Mouse (Mus musculus) E14TG2a.4 (cell line): ENCODE measurements around the gene Elfn1.

Experiments used
- H3K27me3 ChIP-seq: 2 replicates; pipeline ENCODE4 v1.6.1; 2014; ENCODE audit warnings: low read length, control low read depth; ENCODE audit not compliant: insufficient read depth
- H3K36me3 ChIP-seq: 2 replicates; pipeline ENCODE4 v1.6.1; 2014; ENCODE audit warnings: low read length, control low read depth; ENCODE audit not compliant: insufficient read depth
- H3K4me1 ChIP-seq: replicated peaks from 2 replicates; pipeline ENCODE4 v1.6.1; 2014; ENCODE audit warnings: low read depth, low read length, control low read depth
- H3K4me3 ChIP-seq: replicated peaks from 2 replicates; pipeline ENCODE4 v1.5.1; 2014; ENCODE audit warnings: mild to moderate bottlenecking, low read length
- H3K9me3 ChIP-seq: 2 replicates; pipeline ENCODE4 v1.6.1; 2014; ENCODE audit warnings: low read length, control low read depth
- CTCF ChIP-seq: conservative IDR thresholded peaks from 2 replicates; pipeline ENCODE4 v1.5.1; 2014; ENCODE audit warnings: low read length
- NANOG ChIP-seq: IDR thresholded peaks from 2 replicates; pipeline ENCODE4 v1.6.1; 2014; ENCODE audit warnings: borderline replicate concordance, low read length, mixed read lengths
- POU5F1 ChIP-seq: IDR thresholded peaks from 2 replicates; pipeline ENCODE4 v1.6.1; 2014; ENCODE audit warnings: low read length, borderline replicate concordance

The Elfn1 gene

GRCm38 (mm10) chr5:139888624-139889023 lies 19.1 kb upstream of the Elfn1 start:
- H3K4me3 ChIP-seq, result no peak overlapping the region
- no peaks in the 10 kb centered on the region for H3K9me3 ChIP-seq
- H3K4me1 ChIP-seq, result peaks cover 8% of the 10 kb centered on the region
- H3K27me3 ChIP-seq, result peaks cover 28% of the 10 kb centered on the region
- no peak for TF ChIP-seq POU5F1
- H3K36me3 ChIP-seq, result no peaks in the 10 kb centered on the region

DNA sequence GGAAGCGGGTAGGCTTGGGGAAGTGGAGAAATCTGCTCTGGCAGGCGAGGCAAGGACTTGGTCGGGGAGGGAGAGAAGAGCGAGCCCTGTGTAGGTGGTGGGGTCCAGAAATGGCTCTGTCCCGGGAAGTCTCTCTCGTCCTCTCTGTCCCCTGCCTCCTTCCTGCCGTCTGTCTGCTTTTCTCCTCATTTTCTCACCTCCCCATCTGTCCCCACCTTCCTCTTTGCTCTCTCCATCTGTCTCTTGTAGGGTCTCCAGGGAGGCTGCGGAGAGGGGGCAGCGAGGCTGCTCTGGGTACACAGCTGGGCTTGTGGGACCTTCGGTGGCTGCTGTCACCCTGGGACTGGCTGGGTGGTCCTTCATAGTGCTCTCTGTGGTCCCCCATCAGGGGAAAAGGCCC lies 18.4 kb upstream of the Elfn1 start:
- no peaks in the 10 kb centered on the region for H3K36me3 ChIP-seq
- TF ChIP-seq POU5F1 (no peak), CTCF (no peak), NANOG (no peak)
- peaks cover 8% of the 10 kb centered on the region for H3K4me1 ChIP-seq
- H3K27me3 ChIP-seq, result peaks cover 34% of the 10 kb centered on the region
- H3K9me3 ChIP-seq, result no peaks in the 10 kb centered on the region
- no peak overlapping the region for H3K4me3 ChIP-seq

DNA sequence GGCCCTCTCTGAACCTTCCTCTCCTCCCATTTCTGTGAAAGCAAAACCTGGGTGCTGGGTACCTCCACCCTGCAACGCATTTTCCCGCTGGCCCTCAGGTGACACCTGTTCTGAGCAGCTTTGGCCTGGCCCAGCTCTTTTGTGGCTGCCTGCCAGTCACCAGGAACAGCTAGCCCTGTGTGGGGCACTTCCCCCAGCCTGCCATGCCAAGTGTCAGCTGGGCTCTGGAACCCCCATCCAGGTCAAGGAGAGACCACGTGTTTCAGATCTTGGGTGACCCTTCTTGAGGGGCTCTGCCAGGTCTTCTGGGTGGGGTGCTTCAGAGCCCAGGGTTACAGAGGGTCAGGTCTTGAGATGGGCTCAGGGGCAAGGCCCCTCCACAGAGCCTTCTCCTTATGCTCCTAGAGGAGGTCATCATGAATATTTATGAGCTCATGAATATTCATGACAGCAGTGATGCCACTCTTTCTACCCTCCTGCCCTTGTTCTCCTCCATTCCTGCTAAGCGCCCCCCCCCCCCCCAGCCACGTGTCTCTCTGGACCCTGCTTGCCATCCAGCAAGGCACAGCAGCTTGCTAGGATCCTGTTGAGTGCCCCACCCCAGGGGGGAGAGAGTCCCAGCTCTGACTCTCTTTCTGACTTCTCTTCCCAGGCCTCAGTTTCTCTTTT lies 15.3 kb upstream of the Elfn1 start:
- Histone ChIP-seq H3K4me3 (no peak overlapping the region), H3K27me3 (peaks cover 53% of the 10 kb centered on the region), H3K9me3 (no peaks in the 10 kb centered on the region), H3K4me1 (peaks cover 8% of the 10 kb centered on the region), H3K36me3 (no peaks in the 10 kb centered on the region)
- TF ChIP-seq POU5F1 (no peak), NANOG (no peak), CTCF (no peak)

- no peaks in the 10 kb centered on the region for H3K36me3 ChIP-seq
- no peak overlapping the region for H3K4me3 ChIP-seq
- peaks cover 53% of the 10 kb centered on the region for H3K27me3 ChIP-seq
- no peaks in the 10 kb centered on the region for H3K9me3 ChIP-seq
- no peak for TF ChIP-seq POU5F1
- no peak for TF ChIP-seq CTCF
- TF ChIP-seq NANOG, result no peak
- peaks cover 8% of the 10 kb centered on the region for H3K4me1 ChIP-seq
Observed at GRCm38 (mm10) chr5:139892995-139893345, 14.8 kb upstream of the Elfn1 start.

- H3K4me1 ChIP-seq, result peaks cover 8% of the 10 kb centered on the region
- peaks cover 51% of the 10 kb centered on the region for H3K27me3 ChIP-seq
- no peaks in the 10 kb centered on the region for H3K36me3 ChIP-seq
- TF ChIP-seq CTCF (no peak), POU5F1 (no peak), NANOG (no peak)
- H3K4me3 ChIP-seq, result no peak overlapping the region
- no peaks in the 10 kb centered on the region for H3K9me3 ChIP-seq
Observed at GRCm38 (mm10) chr5:139894025-139894508, 13.7 kb upstream of the Elfn1 start.

- Histone ChIP-seq H3K27me3 (peaks cover 57% of the 10 kb centered on the region), H3K4me3 (no peak overlapping the region), H3K36me3 (no peaks in the 10 kb centered on the region), H3K4me1 (no peaks in the 10 kb centered on the region), H3K9me3 (no peaks in the 10 kb centered on the region)
- TF ChIP-seq CTCF (no peak), NANOG (no peak), POU5F1 (no peak)
Observed at GRCm38 (mm10) chr5:139899044-139899443, 8.7 kb upstream of the Elfn1 start.

- Histone ChIP-seq H3K4me1 (peaks cover 30% of the 10 kb centered on the region), H3K27me3 (peaks cover 79% of the 10 kb centered on the region), H3K9me3 (no peaks in the 10 kb centered on the region), H3K36me3 (no peaks in the 10 kb centered on the region), H3K4me3 (no peak overlapping the region)
- TF ChIP-seq CTCF, result no peak
- TF ChIP-seq NANOG, result no peak
- no peak for TF ChIP-seq POU5F1
Observed at GRCm38 (mm10) chr5:139905121-139905520, 2.6 kb upstream of the Elfn1 start.

- Histone ChIP-seq H3K4me3 (peak overlapping the region; percentile 49; the same call in 1 of the 2 replicates), H3K27me3 (peaks cover 79% of the 10 kb centered on the region), H3K36me3 (no peaks in the 10 kb centered on the region), H3K4me1 (peaks cover 37% of the 10 kb centered on the region), H3K9me3 (no peaks in the 10 kb centered on the region)
- TF ChIP-seq POU5F1 (no peak), NANOG (no peak), CTCF (no peak)
Observed at GRCm38 (mm10) chr5:139906507-139906906, 1.2 kb upstream of the Elfn1 start.

DNA sequence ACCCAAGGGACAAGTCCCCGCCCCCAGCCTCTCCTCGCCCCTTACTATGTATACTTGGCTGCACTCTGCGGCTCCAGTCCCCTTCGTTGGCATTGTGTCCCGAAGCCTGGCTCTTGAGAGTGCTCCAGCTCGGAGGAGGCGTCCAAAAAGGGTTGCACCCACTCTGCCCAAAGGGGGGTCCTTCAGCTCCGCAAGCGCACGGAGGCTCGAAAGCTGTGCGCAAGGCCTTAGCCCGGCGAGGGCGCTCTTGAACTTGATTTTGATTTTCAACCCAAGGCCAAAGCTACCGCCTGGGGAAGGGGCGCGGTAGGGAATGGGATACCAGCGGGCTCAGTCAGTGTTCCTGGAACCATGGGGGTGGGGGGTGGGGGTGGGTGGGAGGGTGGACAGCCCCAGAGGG lies 502 bp upstream of the Elfn1 start:
- H3K36me3 ChIP-seq, result no peaks in the 10 kb centered on the region
- H3K27me3 ChIP-seq, result peaks cover 83% of the 10 kb centered on the region
- H3K4me3 ChIP-seq, result peak overlapping the region; percentile 49; the same call in 1 of the 2 replicates
- TF ChIP-seq NANOG (no peak), POU5F1 (no peak)
- H3K9me3 ChIP-seq, result no peaks in the 10 kb centered on the region
- H3K4me1 ChIP-seq, result peaks cover 43% of the 10 kb centered on the region
